ENCODE assay signal across 23 mouse cellular contexts in genomic region chr19:57309980-57310379, GRCm38 (mm10).
"Had no signal": no experiment of that assay in that cellular context is flagged by ENCODE, and none has a peak within 500 bp of the region (broad histone marks: within the 10 kb centered on the region; RNA-seq: fewer than 3 reads in every experiment).

No protein-coding gene starts in this region.

- H3K9me3 ChIP-seq: heart, embryonic 13.5 days; heart, embryonic 15.5 days; hindbrain, embryonic 13.5 days; hindbrain, embryonic 15.5 days; limb, embryonic 13.5 days; limb, embryonic 15.5 days; liver, embryonic 13.5 days; liver, embryonic 15.5 days had no signal

- H3K27me3 ChIP-seq: heart, embryonic 15.5 days; hindbrain, embryonic 15.5 days had no signal

- H3K4me3 ChIP-seq: gastrocnemius, adult 2 months; heart, embryonic 13.5 days; heart, embryonic 15.5 days; hindbrain, embryonic 13.5 days; hindbrain, embryonic 15.5 days; limb, embryonic 13.5 days; limb, embryonic 15.5 days; liver, embryonic 13.5 days; liver, embryonic 15.5 days had no signal

- ATAC-seq: hindbrain, postnatal 0 days; intestine, embryonic 16.5 days had no signal

- DNase-seq: gastrocnemius, adult 2 months; gastrocnemius, postnatal 10 days; gastrocnemius, postnatal 25 days; heart, adult 18-20 months; heart, postnatal 14 days; heart, postnatal 36 days; kidney, adult 11 months; kidney, adult 8-10 months; kidney, postnatal 10 days; layer of hippocampus, adult 9-11 months; layer of hippocampus, postnatal 36 days; left cerebral cortex, postnatal 4 days; liver, embryonic 13.5 days had no signal

- H3K4me2 ChIP-seq: heart, embryonic 11.5 days; heart, embryonic 13.5 days; heart, embryonic 15.5 days; hindbrain, embryonic 13.5 days; hindbrain, embryonic 15.5 days; limb, embryonic 13.5 days; limb, embryonic 15.5 days; liver, embryonic 13.5 days; liver, embryonic 15.5 days had no signal

- H3K36me3 ChIP-seq: heart, embryonic 13.5 days; heart, embryonic 15.5 days; hindbrain, embryonic 13.5 days; hindbrain, embryonic 15.5 days; limb, embryonic 13.5 days; limb, embryonic 15.5 days; liver, embryonic 13.5 days; liver, embryonic 15.5 days had no signal

- H3K9ac ChIP-seq: heart, embryonic 13.5 days; heart, embryonic 15.5 days; hindbrain, embryonic 13.5 days; hindbrain, embryonic 15.5 days; limb, embryonic 13.5 days; limb, embryonic 15.5 days; liver, embryonic 13.5 days; liver, embryonic 15.5 days had no signal

- H3K27ac ChIP-seq: gastrocnemius, adult 2 months; heart, embryonic 13.5 days; heart, embryonic 15.5 days; hindbrain, embryonic 13.5 days; hindbrain, embryonic 15.5 days; hindbrain, postnatal 0 days; limb, embryonic 13.5 days; limb, embryonic 15.5 days; liver, embryonic 13.5 days; liver, embryonic 15.5 days had no signal
